Mouse (Mus musculus): ENCODE data around the gene Dctd. TPM values are rescaled to one million over a fixed set of nuclear protein-coding genes. Genes with fewer than 3 reads are reported as not detected.

Dctd gene
- polyA plus RNA-seq, 1 experiment from 2014 or later = 35.8 TPM

- peak overlapping the region; percentile 84 for H3K4me3 ChIP-seq
- H3K27ac ChIP-seq = peak overlapping the region; percentile 85
- under 1% methylated on average over 61 of the region's 61 CpGs for WGBS
Observed at GRCm38 (mm10) chr8:48109856-48110780, 11.2 kb downstream of the Dctd start.

GRCm38 (mm10) chr8:48114591-48114990, 15.7 kb downstream of the Dctd start:
- peaks cover 46% of the 10 kb centered on the region for H3K36me3 ChIP-seq

More at GRCm38 (mm10) chr8:48109856-48110780, 11.2 kb downstream of the Dctd start:
- H3K27me3 ChIP-seq = no peaks in the 10 kb centered on the region
- H3K36me3 ChIP-seq = peaks cover 13% of the 10 kb centered on the region
- H3K4me2 ChIP-seq (replicated peaks) = peak overlapping the region; percentile 81
- no peaks in the 10 kb centered on the region for H3K9me3 ChIP-seq
- peak; percentile 91 for ATAC-seq (ENCODE audit: insufficient number of reproducible peaks, insufficient read depth, low FRiP score, low TSS enrichment)
- H3K4me1 ChIP-seq = no peaks in the 10 kb centered on the region
- peak overlapping the region; percentile 83 for H3K9ac ChIP-seq

GRCm38 (mm10) chr8:48122991-48123390, 24.1 kb downstream of the Dctd start:
- 100% methylated on average over 1 of the region's 1 CpGs for WGBS
- ATAC-seq (ENCODE audit: insufficient number of reproducible peaks, insufficient read depth, low FRiP score, low TSS enrichment) = no peak
- no peaks in the 10 kb centered on the region for H3K27me3 ChIP-seq
- H3K9me3 ChIP-seq = peaks cover 9% of the 10 kb centered on the region; the same call in 1 of the 2 replicates
- H3K36me3 ChIP-seq = peaks cover 23% of the 10 kb centered on the region
- no peak overlapping the region for H3K9ac ChIP-seq
- no peak overlapping the region for H3K4me2 ChIP-seq (replicated peaks)
- H3K4me3 ChIP-seq = no peak overlapping the region
- no peaks in the 10 kb centered on the region for H3K4me1 ChIP-seq
- H3K27ac ChIP-seq = no peak overlapping the region

More at GRCm38 (mm10) chr8:48114591-48114990, 15.7 kb downstream of the Dctd start:
- ATAC-seq (ENCODE audit: insufficient number of reproducible peaks, insufficient read depth, low FRiP score, low TSS enrichment) = no peak
- Histone ChIP-seq H3K27ac (no peak overlapping the region), H3K4me3 (no peak overlapping the region), H3K9ac (no peak overlapping the region), H3K4me1 (no peaks in the 10 kb centered on the region), H3K4me2 (replicated peaks) (no peak overlapping the region), H3K9me3 (peaks cover 9% of the 10 kb centered on the region; the same call in 1 of the 2 replicates), H3K27me3 (no peaks in the 10 kb centered on the region)
- 74% methylated on average over 6 of the region's 6 CpGs for WGBS

GRCm38 (mm10) chr8:48124857-48125256, 26.0 kb downstream of the Dctd start:
- Histone ChIP-seq H3K4me3 (no peak overlapping the region), H3K27ac (no peak overlapping the region), H3K9me3 (no peaks in the 10 kb centered on the region), H3K27me3 (no peaks in the 10 kb centered on the region), H3K4me2 (replicated peaks) (no peak overlapping the region), H3K36me3 (peaks cover 17% of the 10 kb centered on the region; the same call in 1 of the 2 replicates), H3K9ac (no peak overlapping the region), H3K4me1 (no peaks in the 10 kb centered on the region)
- ATAC-seq (ENCODE audit: insufficient number of reproducible peaks, insufficient read depth, low FRiP score, low TSS enrichment) = no peak
- WGBS = 89% methylated on average over 8 of the region's 8 CpGs

GRCm38 (mm10) chr8:48126954-48127353, 28.1 kb downstream of the Dctd start:
- Histone ChIP-seq H3K9ac (no peak overlapping the region), H3K27me3 (no peaks in the 10 kb centered on the region), H3K27ac (no peak overlapping the region), H3K4me2 (replicated peaks) (no peak overlapping the region), H3K9me3 (no peaks in the 10 kb centered on the region), H3K4me3 (no peak overlapping the region), H3K4me1 (no peaks in the 10 kb centered on the region), H3K36me3 (0 out of 2 replicates have a peak, but pooled peaks cover 17% of the 10 kb centered on the region)
- 91% methylated on average over 13 of the region's 13 CpGs for WGBS
- no peak for ATAC-seq (ENCODE audit: insufficient number of reproducible peaks, insufficient read depth, low FRiP score, low TSS enrichment)

- Histone ChIP-seq H3K9me3 (no peaks in the 10 kb centered on the region), H3K4me1 (no peaks in the 10 kb centered on the region), H3K9ac (no peak overlapping the region), H3K36me3 (peaks cover 28% of the 10 kb centered on the region), H3K4me3 (no peak overlapping the region), H3K27me3 (no peaks in the 10 kb centered on the region), H3K27ac (no peak overlapping the region), H3K4me2 (replicated peaks) (no peak overlapping the region)
- no peak for ATAC-seq (ENCODE audit: insufficient number of reproducible peaks, insufficient read depth, low FRiP score, low TSS enrichment)
- WGBS = 80% methylated on average over 8 of the region's 8 CpGs
Observed at GRCm38 (mm10) chr8:48130266-48130665, 31.4 kb downstream of the Dctd start.

- no peak overlapping the region for H3K27ac ChIP-seq
- 82% methylated on average over 5 of the region's 5 CpGs for WGBS
Observed at GRCm38 (mm10) chr8:48133321-48133720, 34.4 kb downstream of the Dctd start.

GRCm38 (mm10) chr8:48136804-48137650, 38.1 kb downstream of the Dctd start:
- no peaks in the 10 kb centered on the region for H3K27me3 ChIP-seq
- no peak overlapping the region for H3K4me3 ChIP-seq
- H3K9me3 ChIP-seq = no peaks in the 10 kb centered on the region
- no peak overlapping the region for H3K9ac ChIP-seq
- no peak for ATAC-seq (ENCODE audit: insufficient number of reproducible peaks, insufficient read depth, low FRiP score, low TSS enrichment)
- H3K4me1 ChIP-seq = 0 out of 2 replicates have a peak, but pooled peaks cover 7% of the 10 kb centered on the region
- H3K27ac ChIP-seq = no peak overlapping the region
- peaks cover 38% of the 10 kb centered on the region for H3K36me3 ChIP-seq
- whole genome bisulfite sequencing = 82% methylated on average over 30 of the region's 30 CpGs
- H3K4me2 ChIP-seq (replicated peaks) = no peak overlapping the region

More at GRCm38 (mm10) chr8:48133321-48133720, 34.4 kb downstream of the Dctd start:
- Histone ChIP-seq H3K27me3 (no peaks in the 10 kb centered on the region), H3K4me3 (no peak overlapping the region), H3K4me2 (replicated peaks) (no peak overlapping the region), H3K9ac (no peak overlapping the region), H3K9me3 (no peaks in the 10 kb centered on the region), H3K4me1 (no peaks in the 10 kb centered on the region), H3K36me3 (peaks cover 32% of the 10 kb centered on the region)
- no peak for ATAC-seq (ENCODE audit: insufficient number of reproducible peaks, insufficient read depth, low FRiP score, low TSS enrichment)

GRCm38 (mm10) chr8:48137651-48137937, 38.7 kb downstream of the Dctd start:
- Histone ChIP-seq H3K36me3 (peaks cover 36% of the 10 kb centered on the region), H3K4me1 (0 out of 2 replicates have a peak, but pooled peaks cover 7% of the 10 kb centered on the region), H3K27me3 (no peaks in the 10 kb centered on the region), H3K4me2 (replicated peaks) (no peak overlapping the region), H3K9ac (no peak overlapping the region), H3K27ac (no peak overlapping the region), H3K9me3 (no peaks in the 10 kb centered on the region), H3K4me3 (no peak overlapping the region)
- 74% methylated on average over 3 of the region's 3 CpGs for WGBS
- no peak for ATAC-seq (ENCODE audit: insufficient number of reproducible peaks, insufficient read depth, low FRiP score, low TSS enrichment)

- Histone ChIP-seq H3K9ac (no peak overlapping the region), H3K27me3 (no peaks in the 10 kb centered on the region), H3K4me1 (0 out of 2 replicates have a peak, but pooled peaks cover 7% of the 10 kb centered on the region), H3K27ac (no peak overlapping the region), H3K4me2 (replicated peaks) (no peak overlapping the region), H3K9me3 (no peaks in the 10 kb centered on the region), H3K36me3 (peaks cover 25% of the 10 kb centered on the region), H3K4me3 (no peak overlapping the region)
- 90% methylated on average over 5 of the region's 5 CpGs for WGBS
- no peak for ATAC-seq (ENCODE audit: insufficient number of reproducible peaks, insufficient read depth, low FRiP score, low TSS enrichment)
Observed at GRCm38 (mm10) chr8:48141023-48141422, 42.1 kb downstream of the Dctd start.

GRCm38 (mm10) chr8:48145766-48146165, 46.9 kb downstream of the Dctd start:
- 90% methylated on average over 5 of the region's 5 CpGs for WGBS
- H3K36me3 ChIP-seq = peaks cover 5% of the 10 kb centered on the region; the same call in 1 of the 2 replicates
- no peaks in the 10 kb centered on the region for H3K27me3 ChIP-seq
- no peak overlapping the region for H3K4me3 ChIP-seq
- no peak for ATAC-seq (ENCODE audit: insufficient number of reproducible peaks, insufficient read depth, low FRiP score, low TSS enrichment)
- H3K4me2 ChIP-seq (replicated peaks) = no peak overlapping the region
- H3K9ac ChIP-seq = no peak overlapping the region
- 0 out of 2 replicates have a peak, but pooled peaks cover 5% of the 10 kb centered on the region for H3K4me1 ChIP-seq
- H3K9me3 ChIP-seq = peaks cover 9% of the 10 kb centered on the region; the same call in 1 of the 2 replicates
- no peak overlapping the region for H3K27ac ChIP-seq

All from embryonic facial prominence, embryonic 12.5 days (tissue).